Mouse (Mus musculus) neural tube, embryonic 10.5 days (tissue): ENCODE results near the gene Gm19426.
A peak's percentile ranks its signal among the peaks of the same experiment; 100 is the strongest.

ENCODE experiments used
- DNase-seq: peaks from one replicate; pipeline ENCODE4 v3.0.0-alpha.2; 2017; ENCODE audit warnings: low spot score; ENCODE audit errors: extremely low spot score

Gene Gm19426

GRCm38 (mm10) chr2:84721182-84721581 lies 22.3 kb downstream of the Gm19426 start:
- no peak for DNase-seq

GRCm38 (mm10) chr2:84720718-84721117 lies 22.7 kb downstream of the Gm19426 start:
- DNase-seq = no peak

- no peak for DNase-seq
Observed at GRCm38 (mm10) chr2:84717357-84717756, 26.1 kb downstream of the Gm19426 start.

GRCm38 (mm10) chr2:84716423-84717355 lies 26.8 kb downstream of the Gm19426 start:
- no peak for DNase-seq

GRCm38 (mm10) chr2:84715562-84716361 lies 27.7 kb downstream of the Gm19426 start:
- DNase-seq = peak; percentile 73

GRCm38 (mm10) chr2:84714811-84715561 lies 28.5 kb downstream of the Gm19426 start, which contains the start of gene Zdhhc5:
Gene Zdhhc5, minus strand, starts transcription at chr2:84715180.
- DNase-seq = peak; percentile 100

GRCm38 (mm10) chr2:84714422-84714810 lies 29.0 kb downstream of the Gm19426 start:
- DNase-seq = no peak

GRCm38 (mm10) chr2:84711898-84712297 lies 31.6 kb downstream of the Gm19426 start:
- DNase-seq = no peak

GRCm38 (mm10) chr2:84707523-84707922 lies 35.9 kb downstream of the Gm19426 start:
- DNase-seq = no peak

- no peak for DNase-seq
Observed at GRCm38 (mm10) chr2:84705295-84705694, 38.2 kb downstream of the Gm19426 start.

GRCm38 (mm10) chr2:84704329-84704728 lies 39.1 kb downstream of the Gm19426 start:
- no peak for DNase-seq

- DNase-seq = no peak
Observed at GRCm38 (mm10) chr2:84703497-84703896, 40.0 kb downstream of the Gm19426 start.

GRCm38 (mm10) chr2:84695007-84695695 lies 48.3 kb downstream of the Gm19426 start:
- no peak for DNase-seq
